Mouse (Mus musculus) stomach, postnatal 0 days (tissue): ENCODE data around the gene Dqx1. TPM values are rescaled to one million over a fixed set of nuclear protein-coding genes. Genes with fewer than 3 reads are reported as not detected.

ENCODE experiments used
- ATAC-seq: fragments of 200-750 bp; cut with Nextera tagmentation; 2 replicates; pipeline ENCODE4 v1.8.0; 2017; ENCODE audit not compliant: low FRiP score, low TSS enrichment
- DNase-seq: peaks from one replicate; pipeline ENCODE4 v3.0.0-alpha.2; 2016; ENCODE audit warnings: low spot score
- H3K27ac ChIP-seq: fragments of 300-500 bp; sonication (generic); replicated peaks from 2 replicates; pipeline ENCODE4 v1.5.1; 2014; ENCODE audit warnings: mild to moderate bottlenecking, control low read depth
- H3K27me3 ChIP-seq: fragments of 300-500 bp; sonication (generic); 2 replicates; pipeline ENCODE4 v1.6.1; 2014; ENCODE audit warnings: low read length; ENCODE audit not compliant: control insufficient read depth, insufficient read depth
- H3K36me3 ChIP-seq: fragments of 300-500 bp; sonication (generic); 2 replicates; pipeline ENCODE4 v1.6.1; 2014; ENCODE audit warnings: low read length, mixed read lengths; ENCODE audit not compliant: control insufficient read depth, insufficient read depth
- H3K4me1 ChIP-seq: fragments of 300-500 bp; sonication (generic); replicated peaks from 2 replicates; pipeline ENCODE4 v1.6.1; 2014; ENCODE audit warnings: antibody characterized with exemption; ENCODE audit not compliant: control insufficient read depth, insufficient read depth
- H3K4me2 ChIP-seq: fragments of 300-500 bp; sonication (generic); replicated peaks from 2 replicates; pipeline ENCODE4 v1.6.1; 2014; ENCODE audit warnings: low read depth, mild to moderate bottlenecking, control low read depth, moderate library complexity
- H3K4me3 ChIP-seq: fragments of 300-500 bp; sonication (generic); 2 replicates; pipeline ENCODE4 v1.5.1; 2014; ENCODE audit warnings: low read depth, low read length, control low read depth
- H3K9ac ChIP-seq: fragments of 300-500 bp; sonication (generic); 2 replicates; pipeline ENCODE4 v1.6.1; 2014; ENCODE audit warnings: mild to moderate bottlenecking, low read length, control low read depth, mixed read lengths
- H3K9me3 ChIP-seq: fragments of 300-500 bp; sonication (generic); 2 replicates; pipeline ENCODE4 v1.6.1; 2016; ENCODE audit warnings: low read length; ENCODE audit not compliant: control insufficient read depth
- CTCF ChIP-seq: IDR thresholded peaks from 2 replicates; pipeline ENCODE4 v1.5.1; 2016; ENCODE audit warnings: antibody characterized with exemption, low read depth, mild to moderate bottlenecking, moderate library complexity
- EP300 ChIP-seq: optimal IDR thresholded peaks from 2 replicates; pipeline ENCODE3; 2016; ENCODE audit warnings: antibody characterized with exemption
- WGBS: fragments of 180-500 bp; shearing (Covaris S2); extraction: QIAGEN DNeasy Blood & Tissue Kit; methylation state at CpG from one replicate; pipeline ENCODE4 v1.1.7; 2014; 5-methylcytosine and 5-hydroxymethylcytosine counted together
- polyA plus RNA-seq: library from polyadenylated mRNA; unstranded; fragments of >200 nt; fragmentation: Nextera tagmentation; extraction: Ambion mirVana; gene quantifications from 2 replicates; pipeline ENCODE4 v1.2.1, GENCODE M21; 2015

The Dqx1 gene
- polyA plus RNA-seq, 1 experiment from 2014 or later: 5.4 TPM

GRCm38 (mm10) chr6:83027706-83028105, 29.9 kb upstream of the Dqx1 start:
- H3K9ac ChIP-seq: no peak overlapping the region
- H3K4me1 ChIP-seq: no peaks in the 10 kb centered on the region
- WGBS: 46% methylated on average over 7 of the region's 9 CpGs
- no peak overlapping the region for H3K27ac ChIP-seq
- no peaks in the 10 kb centered on the region for H3K36me3 ChIP-seq
- DNase-seq: no peak
- H3K4me2 ChIP-seq: no peak overlapping the region
- TF ChIP-seq EP300: no peak
- TF ChIP-seq CTCF: no peak
- no peak overlapping the region for H3K4me3 ChIP-seq
- no peak; the same call in 1 of the 2 replicates for ATAC-seq
- no peaks in the 10 kb centered on the region for H3K27me3 ChIP-seq
- H3K9me3 ChIP-seq: no peaks in the 10 kb centered on the region

DNA sequence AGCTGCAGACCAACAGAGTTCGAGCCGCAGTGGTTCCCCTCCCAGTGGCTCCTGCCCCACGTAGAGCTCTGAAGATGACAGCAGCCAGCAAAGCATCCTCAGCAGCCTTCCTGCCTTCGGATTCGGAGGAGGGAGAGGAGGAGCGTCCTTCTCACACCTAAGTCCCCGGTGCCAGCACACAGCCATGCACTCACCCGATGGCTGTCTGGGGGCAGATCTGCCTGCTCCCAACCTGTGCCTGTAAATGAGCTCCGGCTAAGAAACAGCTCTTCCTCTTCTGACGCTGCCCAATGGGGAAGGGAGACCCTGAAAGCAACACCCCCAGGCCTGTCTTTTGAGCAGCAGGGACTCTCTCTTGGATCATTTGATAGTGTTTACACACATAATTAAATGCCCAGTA, 27.9 kb upstream of the Dqx1 start:
- no peak for TF ChIP-seq EP300
- TF ChIP-seq CTCF: no peak
- no peak overlapping the region for H3K4me2 ChIP-seq
- H3K9me3 ChIP-seq: no peaks in the 10 kb centered on the region
- ATAC-seq: no peak
- no peak overlapping the region for H3K27ac ChIP-seq
- no peak for DNase-seq
- H3K27me3 ChIP-seq: no peaks in the 10 kb centered on the region
- H3K36me3 ChIP-seq: no peaks in the 10 kb centered on the region
- H3K4me1 ChIP-seq: no peaks in the 10 kb centered on the region
- 52% methylated on average over 10 of the region's 10 CpGs for WGBS
- no peak overlapping the region for H3K4me3 ChIP-seq
- H3K9ac ChIP-seq: no peak overlapping the region

DNA sequence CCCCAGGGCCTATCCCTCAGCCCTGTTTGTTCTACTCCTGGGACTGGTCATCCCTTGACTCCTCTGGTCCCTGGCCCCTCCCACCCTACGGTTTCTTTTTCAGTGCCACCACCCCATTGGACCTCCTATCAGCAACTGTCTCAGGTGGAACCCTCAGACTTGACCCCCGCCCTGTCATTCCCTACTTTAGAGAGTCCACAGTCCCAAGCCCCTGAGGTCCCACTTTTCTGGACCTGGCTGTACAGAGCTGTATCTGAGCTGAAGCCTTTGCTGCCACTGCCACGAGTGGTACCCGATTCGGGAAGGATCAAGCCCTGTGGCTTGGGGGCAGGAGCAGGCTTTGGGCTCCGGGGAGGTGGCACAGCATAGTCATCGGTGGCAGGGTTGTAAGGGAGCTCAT, 26.5 kb upstream of the Dqx1 start:
- no peaks in the 10 kb centered on the region for H3K9me3 ChIP-seq
- no peak for ATAC-seq
- H3K27ac ChIP-seq: no peak overlapping the region
- no peak overlapping the region for H3K9ac ChIP-seq
- DNase-seq: no peak
- H3K36me3 ChIP-seq: no peaks in the 10 kb centered on the region
- no peaks in the 10 kb centered on the region for H3K27me3 ChIP-seq
- no peaks in the 10 kb centered on the region for H3K4me1 ChIP-seq
- TF ChIP-seq EP300 (no peak), CTCF (no peak)
- no peak overlapping the region for H3K4me2 ChIP-seq
- WGBS: 83% methylated on average over 7 of the region's 7 CpGs
- H3K4me3 ChIP-seq: no peak overlapping the region

- no peak for TF ChIP-seq EP300
- TF ChIP-seq CTCF: no peak
- peak overlapping the region; percentile 80 for H3K4me2 ChIP-seq
- H3K36me3 ChIP-seq: no peaks in the 10 kb centered on the region
- no peaks in the 10 kb centered on the region for H3K9me3 ChIP-seq
- no peak for DNase-seq
- H3K9ac ChIP-seq: peak overlapping the region; percentile 68
- no peaks in the 10 kb centered on the region for H3K27me3 ChIP-seq
- ATAC-seq: no peak
- H3K4me1 ChIP-seq: no peaks in the 10 kb centered on the region
- WGBS: 53% methylated on average over 18 of the region's 18 CpGs
- H3K4me3 ChIP-seq: peak overlapping the region; percentile 65
- H3K27ac ChIP-seq: no peak overlapping the region
Observed at GRCm38 (mm10) chr6:83031921-83032590, 25.6 kb upstream of the Dqx1 start.

- no peaks in the 10 kb centered on the region for H3K9me3 ChIP-seq
- under 1% methylated on average over 31 of the region's 31 CpGs for WGBS
- no peaks in the 10 kb centered on the region for H3K27me3 ChIP-seq
- peak overlapping the region; percentile 65 for H3K4me3 ChIP-seq
- peak overlapping the region; percentile 82 for H3K27ac ChIP-seq
- TF ChIP-seq CTCF: peak; percentile 49; the same call in 1 of the 2 replicates
- no peak for TF ChIP-seq EP300
- H3K36me3 ChIP-seq: no peaks in the 10 kb centered on the region
- ATAC-seq (peak; percentile 51), DNase-seq (peak; percentile 68)
- peak overlapping the region; percentile 80 for H3K4me2 ChIP-seq
- H3K4me1 ChIP-seq: no peaks in the 10 kb centered on the region
- peak overlapping the region; percentile 68 for H3K9ac ChIP-seq
Observed at GRCm38 (mm10) chr6:83032769-83033191, 24.9 kb upstream of the Dqx1 start.

- Histone ChIP-seq H3K36me3 (no peaks in the 10 kb centered on the region), H3K4me3 (peak within 1 kb of the TSS; percentile 65), H3K4me2 (peak within 1 kb of the TSS; percentile 80), H3K9me3 (no peaks in the 10 kb centered on the region), H3K4me1 (no peaks in the 10 kb centered on the region), H3K9ac (peak within 1 kb of the TSS; percentile 68), H3K27me3 (no peaks in the 10 kb centered on the region), H3K27ac (peak within 1 kb of the TSS; percentile 82)
- WGBS: under 1% methylated on average over 49 of the region's 51 CpGs
- ATAC-seq: peak; percentile 78
- no peak for TF ChIP-seq EP300
- no peak for TF ChIP-seq CTCF
- DNase-seq: peak; percentile 81
Observed at GRCm38 (mm10) chr6:83033249-83034185, 24.1 kb upstream of the Dqx1 start, which contains the start of the genes Dok1 and Loxl3. TSS of gene Dok1 (minus strand) at chr6:83033471. TSS of gene Loxl3 (plus strand) at chr6:83034173.
